Mouse (Mus musculus): ENCODE measurements at regions not wholly inside any gene's neighbourhood (a gene's known extent, or its start where the extent isn't known, plus 50 kb on each side); places are given as distances from the start of the nearest gene placed in this dataset.

DNA sequence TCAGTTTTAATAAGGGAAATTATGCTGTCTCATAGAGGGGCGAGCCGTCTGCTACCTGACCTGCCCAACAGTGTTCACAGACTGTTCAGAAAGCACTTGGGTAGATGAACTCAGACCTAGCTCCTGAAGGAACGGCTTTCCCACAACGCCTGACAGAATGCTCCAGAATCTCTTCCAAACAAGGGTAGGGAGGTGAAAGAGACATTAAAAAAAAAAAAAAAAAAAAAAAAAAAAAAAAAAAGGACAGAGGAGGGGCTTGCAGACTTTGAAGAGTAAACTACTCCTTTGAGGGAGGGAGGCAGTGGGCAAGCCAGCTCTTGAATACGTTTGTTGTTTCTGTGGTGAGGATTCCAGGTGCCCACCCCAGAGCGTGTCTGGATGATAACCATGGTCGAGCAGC is 81.6 kb downstream of the Cpn2 start:
- TF ChIP-seq CTCF (IDR thresholded peaks at IDR 0.05; ENCODE audit: control insufficient read depth, insufficient read depth, low read length) (no peak), POLR2A (IDR thresholded peaks at IDR 0.05; ENCODE audit: borderline replicate concordance, control insufficient read depth, low read depth, low read length) (no peak)
